Mouse (Mus musculus) erythroblast, embryonic 14.5 days (primary cell): ENCODE results near the gene Tnnc2.

Source experiments
- GATA1 ChIP-seq: IDR thresholded peaks from 2 replicates; pipeline ENCODE4 v1.6.1; 2012; ENCODE audit warnings: low read length, inconsistent platforms, mixed read lengths
- TAL1 ChIP-seq: IDR thresholded peaks from 3 replicates; pipeline ENCODE4 v1.6.1; 2012; ENCODE audit warnings: low read length, inconsistent platforms, mixed read lengths

GRCm38 (mm10) chr2:164806614-164807013 is 26.8 kb upstream of the Tnnc2 start:
- TF ChIP-seq TAL1 = no peak
- TF ChIP-seq GATA1 = no peak
